Mouse (Mus musculus): ENCODE data around the gene Col5a2.
"Not testable (repeated sequence)": the region's sequence is repeated elsewhere in the genome, so short reads cannot be mapped to it uniquely, and the experiment has no call there.

The Col5a2 gene

DNA sequence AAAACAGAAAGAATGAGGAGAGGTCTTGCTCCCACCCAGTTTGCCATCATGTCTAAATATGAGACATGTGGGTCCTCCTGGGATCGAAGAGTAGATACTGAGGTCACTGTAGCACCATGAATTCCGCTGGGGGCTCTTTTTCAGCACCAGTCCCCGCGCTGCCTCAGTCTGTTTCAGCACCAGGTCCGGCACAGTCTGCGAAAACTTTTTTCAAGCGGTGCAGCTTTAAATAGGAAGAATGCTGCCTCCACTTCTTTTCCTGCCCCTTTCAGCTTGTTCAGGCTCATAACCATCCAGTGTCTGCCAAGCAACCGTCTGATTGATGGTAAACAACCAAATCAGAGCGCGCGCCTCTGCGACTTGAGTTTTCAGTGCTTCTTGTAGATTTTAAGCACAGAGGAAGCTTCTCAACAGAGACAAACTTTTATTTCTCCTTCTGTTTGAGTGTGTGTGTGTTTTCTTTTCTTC is at the start of gene Col5a2:
Col5a2 (minus strand) TSS at position 418 of the 468 bp plus-strand sequence.
- in situ Hi-C loops (cut with MboI, MseI) = no loop called here

DNA sequence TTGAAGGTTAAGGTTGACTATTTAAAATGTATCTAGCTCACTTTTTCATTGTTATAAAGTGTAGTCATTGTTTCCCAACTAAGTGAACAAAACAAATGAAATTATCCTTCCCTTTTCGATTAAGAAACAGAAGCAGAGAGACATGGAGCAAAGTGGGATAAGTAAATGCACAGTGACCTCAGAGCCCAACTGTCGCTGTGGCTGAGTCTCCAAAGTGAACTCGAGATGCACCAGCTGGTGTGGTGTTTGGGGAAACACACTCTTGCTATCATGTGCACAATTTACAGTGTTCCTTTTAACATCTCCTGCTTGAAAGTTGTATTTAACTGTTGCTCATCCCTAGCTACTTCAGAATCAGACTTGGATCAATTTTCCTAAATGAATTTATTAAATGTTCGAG is 47.4 kb upstream of the Col5a2 start:
- in situ Hi-C loops (cut with MboI, MseI) = no loop called here

DNA sequence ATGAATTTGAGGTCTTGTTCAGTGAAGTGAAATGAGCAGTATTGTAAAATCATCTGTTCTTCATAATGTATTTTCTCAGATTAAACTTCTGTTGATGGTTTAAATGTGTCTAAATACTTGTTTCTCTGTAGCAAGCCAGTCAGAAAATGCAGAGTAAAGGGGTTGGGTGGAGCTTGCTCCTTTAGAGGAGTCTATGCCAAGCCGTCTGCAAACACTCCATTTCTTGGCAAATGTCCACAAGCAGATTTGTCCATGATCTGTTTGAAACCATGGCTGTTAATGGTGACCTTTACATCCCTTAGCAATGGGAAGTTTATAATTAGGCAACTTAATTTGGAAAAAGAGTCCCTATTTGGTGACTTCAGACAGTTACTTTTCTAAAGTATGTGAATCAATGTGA is 38.8 kb upstream of the Col5a2 start:
- in situ Hi-C loops (cut with MboI, MseI) = no loop called here

DNA sequence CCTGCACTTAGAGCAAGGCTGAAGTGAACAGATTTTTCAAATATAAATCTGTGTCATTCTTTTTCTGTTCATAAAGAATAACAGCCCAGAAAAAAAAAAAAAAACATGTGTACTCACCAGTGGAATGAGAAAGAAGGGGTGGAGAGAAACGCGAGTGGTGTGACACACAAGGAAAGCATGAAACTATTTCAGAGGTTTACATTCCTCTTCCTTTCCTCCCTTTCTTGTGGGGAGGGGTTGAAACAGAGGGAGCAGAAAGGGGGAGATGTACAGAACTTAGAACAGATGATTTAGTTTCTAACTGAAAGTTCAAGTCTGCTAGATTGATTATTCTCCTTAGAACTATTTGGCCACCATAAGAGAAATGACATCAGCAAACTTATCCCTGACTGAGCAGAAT is 38.1 kb upstream of the Col5a2 start:
- in situ Hi-C loops (cut with MboI, MseI) = no loop called here

DNA sequence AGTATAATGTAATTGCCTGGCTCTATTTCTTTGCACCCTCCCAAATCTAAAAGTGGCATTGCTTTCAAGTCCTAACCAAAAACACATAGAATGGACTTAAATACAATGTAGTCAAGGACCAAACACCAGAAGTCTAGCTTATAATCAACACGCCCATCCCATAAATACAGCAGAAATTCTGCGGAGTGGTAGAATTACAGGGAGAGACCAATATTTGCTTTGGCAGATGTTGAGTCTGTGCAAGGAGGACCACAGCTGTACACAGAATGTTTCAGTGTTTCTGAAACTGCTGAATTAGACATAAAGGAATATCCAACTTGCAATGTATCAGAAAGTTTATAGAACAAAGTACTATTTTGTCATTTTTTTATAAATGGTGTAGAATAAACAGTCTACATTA is 28.4 kb upstream of the Col5a2 start:
- in situ Hi-C loops (cut with MboI, MseI) = no loop called here

DNA sequence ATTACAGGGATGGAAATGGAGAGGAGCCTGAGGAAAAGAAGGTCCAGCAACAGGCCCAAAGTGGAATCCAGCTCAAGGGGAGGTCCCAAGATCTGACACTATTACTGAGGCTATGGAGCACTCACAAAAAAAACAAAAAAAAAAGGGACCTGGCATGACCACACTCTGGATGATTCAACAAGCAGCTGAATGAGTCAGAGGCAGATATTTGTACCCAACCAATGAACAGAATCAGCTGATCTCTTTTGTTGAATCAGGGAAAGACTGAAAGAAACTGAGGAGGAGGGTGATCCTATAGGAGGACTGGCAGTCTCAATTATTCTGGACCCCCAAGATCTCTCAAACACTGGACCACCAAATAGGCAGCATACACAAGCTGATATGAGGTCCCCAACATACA is 24.4 kb upstream of the Col5a2 start:
- in situ Hi-C loops (cut with MboI, MseI) = not testable (repeated sequence)

DNA sequence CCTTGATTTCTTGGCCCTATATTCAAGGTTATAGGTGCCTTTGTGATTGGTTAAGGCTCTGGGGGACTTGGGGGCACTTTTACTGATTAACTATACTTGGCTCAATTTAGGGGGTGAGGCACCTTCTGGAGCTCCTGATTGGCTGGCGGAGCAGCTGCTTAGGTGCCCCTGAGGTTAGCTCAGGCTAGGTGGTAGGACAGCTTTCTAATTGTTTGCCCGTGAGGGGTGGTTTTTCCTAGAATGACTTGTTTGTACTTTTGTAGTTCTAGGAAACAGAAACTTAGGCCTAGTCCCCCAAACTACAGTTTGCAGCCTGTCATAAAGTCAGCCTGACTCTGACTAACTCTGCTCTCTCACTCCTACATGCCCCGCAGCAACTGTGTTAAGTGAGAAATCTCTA is 20.5 kb upstream of the Col5a2 start:
- in situ Hi-C loops (cut with MboI, MseI) = no loop called here

DNA sequence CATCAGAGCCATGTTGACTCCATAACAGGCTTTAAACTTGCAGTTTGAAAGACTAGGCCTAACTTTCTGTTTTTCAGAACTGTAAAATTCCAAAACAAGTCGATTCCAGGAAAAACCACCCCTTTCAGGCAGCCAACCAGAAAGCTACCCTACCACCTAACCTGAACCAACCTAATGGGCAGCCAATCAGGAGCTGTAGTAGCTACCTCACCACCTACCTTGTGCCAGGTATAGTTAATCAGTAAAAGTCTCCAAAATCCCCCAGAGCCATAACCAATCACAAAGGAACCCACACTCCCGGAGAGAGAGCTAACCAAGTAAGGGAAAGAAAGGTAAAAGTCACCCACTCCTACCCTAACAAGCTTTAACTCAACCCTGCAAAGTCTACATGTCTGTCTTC is 18.4 kb upstream of the Col5a2 start:
- in situ Hi-C loops (cut with MboI, MseI) = no loop called here

DNA sequence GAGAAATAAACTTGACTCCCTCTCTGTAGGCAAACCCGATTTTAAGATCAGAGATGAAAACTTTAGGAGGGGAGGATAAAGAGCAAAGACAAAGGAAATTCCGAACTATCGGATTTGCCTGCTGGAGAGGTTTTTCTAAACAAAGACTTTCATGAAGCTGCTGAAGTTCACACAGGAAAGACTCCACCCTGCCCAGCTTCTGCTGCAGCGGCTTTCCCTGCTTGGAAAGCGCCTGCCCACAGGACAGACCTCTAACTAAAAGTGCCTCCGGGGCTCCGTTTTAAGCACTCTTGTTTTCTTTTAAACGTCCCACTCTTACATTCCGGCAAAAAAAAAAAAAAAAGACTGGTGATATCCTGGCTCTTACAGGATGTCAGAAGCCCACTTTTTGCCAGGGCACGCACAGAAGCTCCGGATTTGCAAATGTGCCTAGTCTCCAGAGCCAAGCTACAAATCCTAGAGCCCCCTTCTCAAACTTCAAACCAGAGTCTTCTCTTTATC is 791 bp downstream of the Col5a2 start:
- in situ Hi-C loops (cut with MboI, MseI) = no loop called here

DNA sequence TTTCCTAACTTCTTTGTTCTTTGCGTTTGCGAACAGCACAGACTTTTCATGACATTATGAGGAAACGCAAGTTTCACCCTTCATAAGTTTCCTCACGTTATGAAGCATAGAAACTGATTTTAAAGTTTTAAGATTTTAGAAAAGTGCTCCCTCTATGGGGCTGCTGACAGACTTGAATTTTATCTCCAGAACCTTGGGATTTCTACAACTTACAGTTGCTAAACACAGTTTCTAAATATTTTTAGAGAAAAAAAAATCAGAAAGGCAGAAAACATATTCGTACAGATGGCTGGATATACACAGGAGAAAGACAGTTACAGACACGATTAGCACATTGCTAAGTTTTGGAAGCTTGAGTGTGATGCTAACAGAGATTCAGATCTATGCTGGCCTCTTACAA is 1.6 kb downstream of the Col5a2 start:
- in situ Hi-C loops (cut with MboI, MseI) = no loop called here

DNA sequence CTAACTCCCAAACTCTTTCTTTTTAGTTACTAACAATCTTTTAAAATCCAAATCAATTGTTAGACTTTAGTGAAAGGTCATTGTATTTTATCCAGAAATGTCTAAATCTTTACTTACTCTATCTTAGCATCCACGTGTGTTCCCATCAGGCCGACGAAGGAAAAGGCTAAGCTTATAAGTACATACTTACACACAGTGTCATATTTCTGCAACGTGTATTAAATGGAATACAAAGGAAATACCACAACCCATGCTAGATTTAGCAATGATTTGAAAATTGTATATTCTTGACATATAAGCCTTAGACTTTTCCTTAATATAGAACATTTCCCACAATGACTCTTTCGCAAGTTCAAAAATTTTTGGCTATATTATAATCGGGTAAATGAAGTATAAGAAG is 2.6 kb downstream of the Col5a2 start:
- in situ Hi-C loops (cut with MboI, MseI) = no loop called here

DNA sequence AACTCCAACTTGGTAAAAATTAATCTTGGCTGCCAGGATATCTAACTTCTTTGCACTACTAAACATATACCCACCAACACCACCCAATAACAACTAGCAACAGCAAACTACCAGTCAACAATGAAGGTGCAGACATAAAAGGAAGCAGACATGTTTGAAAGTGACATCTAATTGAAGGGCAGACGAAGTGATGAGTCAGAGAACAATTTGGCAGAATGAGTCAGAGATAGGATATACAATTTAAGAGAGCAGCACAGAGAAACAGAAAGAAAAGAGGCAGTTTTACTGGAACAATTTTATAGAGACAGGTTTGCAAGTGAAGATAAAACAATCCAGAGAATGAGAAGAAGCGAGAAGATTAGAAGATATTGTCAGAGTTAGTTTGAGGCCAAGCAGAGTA is 8.1 kb downstream of the Col5a2 start:
- in situ Hi-C loops (cut with MboI, MseI) = no loop called here

DNA sequence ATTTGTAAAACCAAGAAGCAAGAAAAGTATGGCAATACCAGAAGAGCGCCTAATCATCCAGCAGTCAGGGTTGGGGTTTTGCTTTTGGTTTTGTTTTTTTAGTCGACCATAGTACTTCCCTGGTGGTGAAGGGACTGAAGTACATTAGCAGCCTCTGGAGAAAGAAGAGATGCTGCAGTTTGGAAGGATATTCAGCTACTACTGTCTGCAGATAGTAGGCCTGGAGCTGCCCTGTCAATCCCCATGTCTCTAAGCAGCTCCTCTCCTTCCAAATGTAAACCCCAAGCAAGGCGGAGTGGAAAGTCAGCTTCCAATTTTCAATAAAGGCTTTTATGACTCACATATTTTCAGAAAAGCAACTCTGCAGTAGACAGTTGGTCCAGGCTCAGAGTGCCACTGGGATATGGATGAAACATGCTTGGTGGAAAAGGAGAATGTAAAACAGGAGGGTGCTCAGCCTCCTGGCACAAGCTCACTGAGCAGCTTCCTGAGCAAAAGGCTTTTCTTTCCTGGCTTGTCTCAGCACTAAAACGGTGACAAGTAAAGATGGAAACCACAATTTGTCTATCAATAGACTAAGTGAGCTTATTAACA is 10.9 kb downstream of the Col5a2 start:
- in situ Hi-C loops (cut with MboI, MseI) = no loop called here

DNA sequence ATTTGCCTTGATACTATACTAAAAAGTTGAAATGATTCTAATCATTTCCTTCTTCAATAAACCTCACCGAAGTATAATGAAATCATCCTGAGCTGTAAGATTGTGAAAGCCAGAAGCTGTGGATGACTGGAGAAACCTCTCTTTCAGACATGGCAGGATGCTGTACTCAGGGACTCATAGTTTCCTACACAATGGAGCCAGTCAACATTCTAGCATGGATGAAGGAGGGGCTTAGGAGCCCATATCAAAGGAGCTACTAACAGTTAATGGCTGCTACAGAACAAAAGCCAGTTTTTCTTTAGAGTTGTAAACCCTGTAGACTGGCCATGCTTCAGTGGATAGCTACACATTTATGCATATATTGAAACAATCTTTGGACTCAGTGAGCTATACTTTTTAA is 12.6 kb downstream of the Col5a2 start:
- in situ Hi-C loops (cut with MboI, MseI) = no loop called here

DNA sequence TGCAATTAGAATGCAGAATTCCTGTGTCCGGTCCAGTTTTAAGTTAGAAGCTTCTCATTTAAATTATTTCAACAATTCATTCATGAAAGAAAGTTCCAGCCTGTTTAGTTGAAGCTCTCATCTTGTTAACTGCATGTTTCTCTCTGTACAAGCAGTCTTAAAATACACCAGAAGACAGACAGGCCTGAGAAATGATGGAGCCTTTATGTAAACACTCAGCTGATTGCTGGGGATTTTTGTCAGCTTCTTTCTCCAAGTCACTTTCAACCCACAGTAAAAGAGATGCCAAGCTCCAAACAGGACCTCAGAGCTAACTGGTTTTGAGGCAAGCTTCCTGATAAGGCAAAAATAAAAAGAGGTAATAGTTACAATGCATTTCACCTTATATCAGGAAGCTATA is 14.8 kb downstream of the Col5a2 start:
- in situ Hi-C loops (cut with MboI, MseI) = no loop called here

DNA sequence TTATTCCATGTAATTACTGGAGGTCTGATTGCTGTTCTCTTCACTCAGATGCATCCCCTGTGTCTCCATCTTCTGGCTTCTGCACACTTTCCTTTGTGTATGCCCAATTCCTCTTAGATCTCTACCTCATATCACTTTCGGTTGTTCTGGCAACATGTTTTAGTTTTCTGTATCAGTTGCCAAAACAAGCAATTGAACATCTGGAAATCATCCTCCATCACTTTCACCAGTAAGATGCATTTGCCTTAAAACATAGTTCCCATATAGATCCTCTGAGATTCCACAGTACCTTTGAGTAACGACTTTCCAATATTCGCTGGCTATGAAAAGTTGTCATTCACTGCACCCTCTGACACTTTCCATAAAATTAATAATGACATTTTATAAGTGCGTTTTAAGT is 20.1 kb downstream of the Col5a2 start:
- in situ Hi-C loops (cut with MboI, MseI) = no loop called here

DNA sequence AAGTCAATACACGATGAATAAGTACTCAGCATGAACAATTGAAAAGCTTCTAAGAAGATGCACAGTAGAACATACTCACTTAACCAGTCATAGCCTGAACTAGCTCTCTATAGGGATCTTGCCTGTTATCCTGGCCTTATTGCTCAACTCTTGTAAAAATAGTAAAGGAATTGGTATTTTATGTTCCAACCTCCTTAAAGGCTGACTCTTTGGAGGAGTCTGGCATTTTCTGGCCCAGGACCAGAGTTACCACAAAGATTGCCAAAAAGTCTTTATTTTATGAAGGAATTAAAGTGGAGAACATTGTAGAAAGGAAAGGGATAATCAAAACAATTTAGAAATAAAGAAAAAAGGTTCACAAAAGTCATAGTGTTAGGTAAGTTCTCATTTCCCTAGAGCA is 21.2 kb downstream of the Col5a2 start:
- in situ Hi-C loops (cut with MboI, MseI) = no loop called here

DNA sequence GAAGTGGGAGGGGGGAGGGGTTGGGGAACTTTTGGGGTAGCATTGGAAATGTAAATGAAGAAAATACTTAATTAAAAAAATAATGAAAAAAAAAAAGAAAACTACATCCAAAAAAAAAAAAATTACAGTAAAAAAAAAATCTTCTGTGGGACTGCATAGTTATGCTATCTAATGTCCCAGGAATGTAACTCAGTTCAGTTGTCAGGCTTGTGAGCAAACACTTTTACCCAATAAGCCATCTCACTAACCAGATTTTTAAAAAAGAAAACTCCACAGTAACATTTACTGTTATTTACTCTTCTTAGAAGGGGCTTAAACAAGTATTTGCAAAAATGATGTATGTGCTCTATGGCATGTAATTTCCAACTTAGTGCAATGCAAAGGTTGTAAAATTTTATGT is 24.0 kb downstream of the Col5a2 start:
- in situ Hi-C loops (cut with MboI, MseI) = no loop called here

DNA sequence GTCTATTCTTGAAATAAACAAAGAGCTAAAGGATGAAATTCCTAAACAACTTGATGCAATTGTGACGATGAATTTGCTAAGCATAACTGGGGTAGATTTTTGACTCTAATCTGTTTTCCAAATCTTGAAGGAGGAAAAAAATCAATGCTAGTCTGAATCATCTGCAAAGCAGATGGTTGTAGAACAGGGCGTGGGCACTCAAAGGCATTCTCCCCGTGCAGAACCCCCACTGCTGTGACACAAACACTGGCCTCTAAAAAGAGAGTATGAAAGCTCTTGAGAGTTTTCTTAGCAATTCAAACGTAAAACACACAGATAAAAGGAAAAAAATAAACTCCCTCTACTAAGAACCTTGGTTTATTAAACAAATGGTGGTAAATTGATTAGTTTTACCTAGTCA is 30.3 kb downstream of the Col5a2 start:
- in situ Hi-C loops (cut with MboI, MseI) = no loop called here

DNA sequence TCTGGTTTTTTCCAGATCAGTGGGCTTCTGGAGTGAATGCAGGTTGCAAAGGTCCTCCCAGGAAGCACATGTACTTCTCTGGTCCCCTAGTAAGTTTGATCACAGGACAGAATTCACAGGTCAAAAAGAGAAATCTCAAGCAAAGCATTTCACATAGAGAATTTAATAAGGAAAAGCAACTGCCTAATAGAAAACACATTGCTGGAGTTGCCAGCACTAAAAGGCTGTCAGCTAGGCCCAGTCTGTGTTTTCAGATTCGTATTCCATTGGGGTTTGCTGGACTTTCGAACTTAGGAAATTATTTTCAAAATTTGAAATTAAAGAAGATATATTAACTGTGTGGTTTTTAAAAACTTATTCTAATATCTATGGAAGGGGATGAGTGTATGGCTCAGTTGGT is 42.3 kb downstream of the Col5a2 start:
- in situ Hi-C loops (cut with MboI, MseI) = no loop called here

DNA sequence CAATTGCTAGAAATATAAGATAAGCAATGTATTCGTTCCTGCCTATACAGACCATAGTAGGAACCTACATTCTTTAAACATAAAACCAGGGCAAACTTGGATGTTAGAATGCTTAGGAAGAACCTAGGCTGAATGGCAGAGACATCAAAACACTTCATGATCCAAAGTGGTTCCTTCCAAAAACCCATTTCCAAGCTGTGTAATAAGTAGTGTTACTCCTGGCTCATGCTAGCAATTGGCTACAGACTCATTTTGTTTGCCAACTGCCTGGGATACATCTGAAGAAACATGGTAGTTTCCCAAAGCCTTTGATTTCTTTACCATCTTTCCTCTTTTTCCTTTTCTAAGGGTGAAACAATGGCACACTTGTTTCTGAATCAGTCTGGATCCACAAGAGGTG is 47.3 kb downstream of the Col5a2 start:
- in situ Hi-C loops (cut with MboI, MseI) = no loop called here

DNA sequence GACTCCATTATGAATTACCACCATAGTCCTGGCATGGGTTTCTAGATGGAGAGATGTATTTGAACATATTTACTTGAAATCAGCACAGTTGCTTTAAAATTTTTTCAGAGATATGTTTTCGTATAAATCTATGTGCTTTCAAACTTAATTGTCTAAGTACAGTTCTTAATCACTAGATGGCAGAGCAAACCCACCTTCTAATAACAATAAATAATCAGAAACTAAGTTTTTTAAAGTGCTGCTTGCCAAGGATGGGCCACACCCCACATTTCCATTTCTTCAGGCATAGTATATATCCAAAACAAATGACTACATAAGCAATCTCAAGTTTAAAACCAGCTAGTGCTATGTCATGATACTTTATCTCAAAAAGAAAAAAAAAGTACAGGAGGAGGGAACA is 54.2 kb downstream of the Col5a2 start:
- in situ Hi-C loops (cut with MboI, MseI) = no loop called here

DNA sequence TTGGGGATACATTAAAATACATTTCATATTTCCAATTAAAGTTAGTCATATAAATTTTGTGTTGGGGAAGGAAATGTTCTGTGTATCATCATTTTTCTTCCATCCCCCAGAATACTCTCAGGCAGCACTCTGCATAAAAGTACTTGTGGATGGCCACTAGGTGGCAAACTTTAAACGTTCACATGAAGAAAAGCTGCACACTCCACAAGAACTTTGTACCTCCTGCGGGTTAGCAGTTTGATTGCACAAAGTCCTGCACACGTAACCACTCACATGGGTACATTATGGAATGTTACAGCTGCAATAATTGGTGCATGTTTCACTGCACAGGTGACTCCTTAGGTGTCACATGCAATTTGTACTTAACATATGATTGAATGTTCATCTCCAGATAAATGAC is 71.2 kb downstream of the Col5a2 start:
- in situ Hi-C loops (cut with MboI, MseI) = no loop called here

DNA sequence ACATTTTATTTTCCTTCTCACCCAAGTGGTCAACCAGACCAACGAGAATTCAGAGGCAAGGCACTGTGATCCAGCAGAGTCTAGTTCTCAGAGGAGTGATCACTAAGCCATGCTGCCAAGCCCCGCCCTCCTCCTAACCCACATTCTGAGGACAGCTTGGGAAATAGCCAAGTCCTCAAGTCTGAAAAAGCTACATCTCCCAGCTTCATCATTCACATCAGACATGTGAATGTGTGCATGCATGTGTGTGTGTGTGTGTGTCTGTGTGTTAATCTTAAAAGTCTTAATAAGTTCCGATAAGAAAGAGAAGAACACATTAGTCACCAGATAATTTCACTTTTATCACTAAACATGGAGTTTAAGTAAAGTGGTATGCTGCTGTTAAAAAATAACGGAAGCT is 72.6 kb downstream of the Col5a2 start:
- in situ Hi-C loops (cut with MboI, MseI) = no loop called here
